Mouse (Mus musculus) lung, adult 2 months (tissue): ENCODE results near the gene Rps2.

Experiments used
- CTCF ChIP-seq: fragments of 200-500 bp; IDR thresholded peaks from 2 replicates; pipeline ENCODE4 v1.5.1; 2011; ENCODE audit warnings: mild to moderate bottlenecking, low read length, control low read depth; ENCODE audit not compliant: insufficient read depth
- POLR2A ChIP-seq: fragments of 200-500 bp; IDR thresholded peaks from 2 replicates; pipeline ENCODE4 v1.6.1; 2011; ENCODE audit warnings: low read depth, mild to moderate bottlenecking, control low read depth, low read length, borderline replicate concordance; ENCODE audit errors: extremely low read depth

DNA sequence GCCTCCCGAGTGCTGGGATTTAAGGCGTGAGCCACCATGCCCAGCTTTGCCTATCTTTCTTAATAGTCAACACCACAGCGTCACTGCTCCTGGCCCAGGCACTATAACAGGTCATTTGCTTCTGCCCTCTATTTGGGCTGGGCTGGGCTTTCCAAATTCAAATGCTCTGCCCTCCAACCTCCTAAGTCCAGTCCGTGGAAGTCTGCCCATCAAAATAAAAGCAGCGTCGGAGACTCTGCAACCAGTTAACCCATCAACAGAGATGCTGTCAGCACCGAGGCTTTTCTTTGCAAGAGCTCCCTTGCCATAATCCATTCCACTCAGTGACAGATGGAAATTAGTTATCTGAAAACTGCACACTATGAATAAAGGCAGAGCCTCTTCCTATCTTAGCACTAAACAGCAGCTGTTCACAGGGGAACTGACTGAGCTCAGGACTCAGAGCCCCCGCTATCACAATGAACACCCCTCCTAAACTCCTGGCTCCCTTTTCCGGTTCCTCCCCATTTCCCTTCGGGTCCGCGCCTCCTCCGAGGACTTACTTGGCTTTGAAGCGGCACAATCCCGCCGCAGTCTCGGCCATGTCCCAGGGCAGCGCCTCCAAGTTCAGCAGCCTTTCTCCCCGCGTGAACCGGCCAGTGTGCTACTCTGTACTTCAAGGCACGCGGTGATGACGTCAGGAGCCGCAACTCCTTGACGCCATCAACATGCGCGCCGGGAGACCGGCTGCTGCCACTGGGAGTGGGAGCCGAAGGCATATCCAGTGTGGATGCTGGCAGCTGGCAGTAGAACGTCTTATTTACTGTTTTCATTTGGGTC lies 10.7 kb upstream of the Rps2 start, which contains the start of gene Tbl3:
- TF ChIP-seq CTCF, result no peak
- peak; percentile 83; the same call in 1 of the 2 replicates for TF ChIP-seq POLR2A
